19 mouse cellular contexts compared by ENCODE assay signal in the genomic region with DNA sequence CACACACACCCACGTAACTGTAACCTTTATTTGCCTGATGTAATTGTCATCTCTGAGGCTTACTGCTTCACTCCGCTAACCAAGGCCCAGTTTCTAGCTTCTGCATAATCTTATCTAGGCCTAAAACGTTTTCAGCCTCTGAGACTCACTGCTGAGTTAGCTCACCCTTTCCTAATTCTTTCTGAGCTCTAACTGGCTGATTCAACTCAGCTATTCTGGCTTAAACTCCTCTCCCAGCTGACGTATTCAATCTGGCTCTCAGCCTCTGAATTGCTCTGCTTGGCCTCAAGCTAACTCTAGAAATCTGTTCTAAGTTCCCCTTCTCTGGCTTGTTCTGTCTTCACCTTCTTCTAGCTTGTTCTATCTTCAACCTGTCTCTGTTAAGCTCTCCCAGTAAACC. TPM values are rescaled to one million over a fixed set of nuclear protein-coding genes. Genes with fewer than 3 reads are reported as not detected.
DNase-seq lines count a peak whose midpoint lies in the region; ATAC-seq and TF ChIP-seq lines count a peak whose summit lies in the region.
"Had no signal": no experiment of that assay in that cellular context is flagged by ENCODE, and none has a peak within 500 bp of the region (broad histone marks: within the 10 kb centered on the region; RNA-seq: fewer than 3 reads in every experiment).

No protein-coding gene starts in this region.

- H3K36me3 ChIP-seq in heart, embryonic 13.5 days, result no peaks in the 10 kb centered on the region
- H3K36me3 ChIP-seq in heart, embryonic 11.5 days (ENCODE audit: control insufficient read depth, insufficient read depth, low read length), result no peaks in the 10 kb centered on the region
- H3K36me3 ChIP-seq in midbrain, embryonic 12.5 days, result no peaks in the 10 kb centered on the region
- no peaks in the 10 kb centered on the region for H3K36me3 ChIP-seq in midbrain, embryonic 10.5 days
- H3K36me3 ChIP-seq in stomach, postnatal 0 days (ENCODE audit: control insufficient read depth, insufficient read depth, low read length), result no peaks in the 10 kb centered on the region
- H3K36me3 ChIP-seq: embryonic facial prominence, embryonic 13.5 days; G1E; heart, embryonic 15.5 days; liver, embryonic 15.5 days; midbrain, embryonic 13.5 days; neural tube, embryonic 15.5 days had no signal

- peaks cover 27% of the 10 kb centered on the region for H3K4me1 ChIP-seq in heart, embryonic 13.5 days
- peaks cover 12% of the 10 kb centered on the region for H3K4me1 ChIP-seq in heart, embryonic 11.5 days (ENCODE audit: control insufficient read depth, insufficient read depth, low read length)
- H3K4me1 ChIP-seq in midbrain, embryonic 12.5 days, result peaks cover 8% of the 10 kb centered on the region; the same call in 1 of the 2 replicates
- H3K4me1 ChIP-seq in midbrain, embryonic 10.5 days, result peaks cover 19% of the 10 kb centered on the region
- H3K4me1 ChIP-seq in stomach, postnatal 0 days (replicated peaks; ENCODE audit: control insufficient read depth, insufficient read depth), result no peaks in the 10 kb centered on the region

- no peak overlapping the region for H3K4me3 ChIP-seq in heart, embryonic 13.5 days
- H3K4me3 ChIP-seq in heart, embryonic 11.5 days (ENCODE audit: low read depth, low read length), result no peak overlapping the region
- no peak overlapping the region for H3K4me3 ChIP-seq in midbrain, embryonic 12.5 days
- H3K4me3 ChIP-seq in midbrain, embryonic 10.5 days, result no peak overlapping the region
- H3K4me3 ChIP-seq in stomach, postnatal 0 days (ENCODE audit: low read depth, low read length), result no peak overlapping the region
- H3K4me3 ChIP-seq: embryonic facial prominence, embryonic 13.5 days; heart, embryonic 15.5 days; liver, embryonic 15.5 days; midbrain, embryonic 13.5 days; neural tube, embryonic 15.5 days had no signal

- 44% methylated on average over 4 of the region's 4 CpGs for WGBS in heart, embryonic 13.5 days
- whole genome bisulfite sequencing in heart, embryonic 11.5 days (ENCODE audit: insufficient replicate concordance), result 45% methylated on average over 4 of the region's 4 CpGs
- 57% methylated on average over 4 of the region's 4 CpGs for WGBS in midbrain, embryonic 12.5 days
- WGBS in midbrain, embryonic 10.5 days, result 57% methylated on average over 4 of the region's 4 CpGs
- 42% methylated on average over 4 of the region's 4 CpGs for WGBS in stomach, postnatal 0 days

- no peak for TF ChIP-seq CTCF in stomach, postnatal 0 days (IDR thresholded peaks at IDR 0.05; ENCODE audit: low read depth)

- no peak overlapping the region for H3K9ac ChIP-seq in heart, embryonic 13.5 days
- H3K9ac ChIP-seq in heart, embryonic 11.5 days (ENCODE audit: low read depth, low read length), result no peak overlapping the region
- H3K9ac ChIP-seq in midbrain, embryonic 12.5 days (replicated peaks), result no peak overlapping the region
- 0 out of 2 replicates have a peak overlapping the region, but pooled peaks have one; percentile 13 for H3K9ac ChIP-seq in stomach, postnatal 0 days (ENCODE audit: low read length)
- H3K9ac ChIP-seq: embryonic facial prominence, embryonic 13.5 days; heart, embryonic 15.5 days; liver, embryonic 15.5 days; midbrain, embryonic 13.5 days; neural tube, embryonic 15.5 days had no signal

- ATAC-seq in heart, embryonic 13.5 days (ENCODE audit: extremely low read depth, insufficient number of reproducible peaks, low FRiP score, low TSS enrichment), result no peak
- ATAC-seq in heart, embryonic 11.5 days (replicated peaks; ENCODE audit: insufficient number of reproducible peaks, low FRiP score, low TSS enrichment), result no peak
- no peak for ATAC-seq in midbrain, embryonic 12.5 days (ENCODE audit: low FRiP score, low read depth)
- no peak for ATAC-seq in stomach, postnatal 0 days (ENCODE audit: low FRiP score, low TSS enrichment)
- ATAC-seq: inflammation-experienced regulatory T-cells, adult 6 months; midbrain, embryonic 13.5 days had no signal

- DNase-seq in cerebellum, postnatal 10 days, result peak; percentile 44 to 56
- DNase-seq in cerebellum, adult 8-10 months, result no peak
- no peak for DNase-seq in midbrain, embryonic 10.5 days (ENCODE audit: low spot score)
- DNase-seq in stomach, postnatal 0 days (ENCODE audit: low spot score), result no peak
- DNase-seq in MN1 (ENCODE audit: low spot score), result no peak
- DNase-seq: adrenal gland, adult 2 months; B cell, adult 2 months; kidney, postnatal 4 days; thymus, postnatal 4 days had no signal

- H3K27me3 ChIP-seq in heart, embryonic 13.5 days (replicated peaks), result 0 out of 2 replicates have a peak, but pooled peaks cover 3% of the 10 kb centered on the region
- H3K27me3 ChIP-seq in heart, embryonic 11.5 days (ENCODE audit: control insufficient read depth, insufficient read depth, low read length), result peaks cover 3% of the 10 kb centered on the region; the same call in 1 of the 2 replicates
- peaks cover 22% of the 10 kb centered on the region for H3K27me3 ChIP-seq in midbrain, embryonic 12.5 days
- peaks cover 32% of the 10 kb centered on the region for H3K27me3 ChIP-seq in midbrain, embryonic 10.5 days (ENCODE audit: low read depth, poor library complexity, severe bottlenecking)
- no peaks in the 10 kb centered on the region for H3K27me3 ChIP-seq in stomach, postnatal 0 days (ENCODE audit: control insufficient read depth, insufficient read depth, low read length)
- H3K27me3 ChIP-seq: embryonic facial prominence, embryonic 13.5 days; heart, embryonic 15.5 days; liver, embryonic 15.5 days; midbrain, embryonic 13.5 days; neural tube, embryonic 15.5 days had no signal

- no peak overlapping the region for H3K4me2 ChIP-seq in heart, embryonic 13.5 days
- H3K4me2 ChIP-seq in heart, embryonic 11.5 days, result no peak overlapping the region
- H3K4me2 ChIP-seq in midbrain, embryonic 12.5 days (replicated peaks), result no peak overlapping the region
- no peak overlapping the region for H3K4me2 ChIP-seq in stomach, postnatal 0 days (replicated peaks; ENCODE audit: low read depth)
- H3K4me2 ChIP-seq: embryonic facial prominence, embryonic 13.5 days; heart, embryonic 15.5 days; liver, embryonic 15.5 days; midbrain, embryonic 13.5 days; neural tube, embryonic 15.5 days had no signal

- no peak for TF ChIP-seq EP300 in stomach, postnatal 0 days (optimal IDR thresholded peaks at IDR 0.05)

- peak overlapping the region; percentile 45; the same call in 1 of the 2 replicates for H3K27ac ChIP-seq in heart, embryonic 13.5 days (replicated peaks)
- no peak overlapping the region for H3K27ac ChIP-seq in heart, embryonic 11.5 days (ENCODE audit: low read depth, low read length)
- 0 out of 2 replicates have a peak overlapping the region, but pooled peaks have one; percentile 20 for H3K27ac ChIP-seq in midbrain, embryonic 12.5 days (replicated peaks)
- H3K27ac ChIP-seq in midbrain, embryonic 10.5 days (replicated peaks), result no peak overlapping the region
- H3K27ac ChIP-seq in stomach, postnatal 0 days (replicated peaks), result peak overlapping the region; percentile 56; the same call in 1 of the 2 replicates
- H3K27ac ChIP-seq: embryonic facial prominence, embryonic 13.5 days; heart, embryonic 15.5 days; liver, embryonic 15.5 days; midbrain, embryonic 13.5 days; neural tube, embryonic 15.5 days had no signal

- H3K9me3 ChIP-seq in heart, embryonic 13.5 days, result no peaks in the 10 kb centered on the region
- no peaks in the 10 kb centered on the region for H3K9me3 ChIP-seq in heart, embryonic 11.5 days (replicated peaks; ENCODE audit: control insufficient read depth, low read length)
- H3K9me3 ChIP-seq in midbrain, embryonic 12.5 days, result no peaks in the 10 kb centered on the region
- no peaks in the 10 kb centered on the region for H3K9me3 ChIP-seq in midbrain, embryonic 10.5 days (replicated peaks)
- no peaks in the 10 kb centered on the region for H3K9me3 ChIP-seq in stomach, postnatal 0 days (ENCODE audit: control insufficient read depth, low read length)
- H3K9me3 ChIP-seq: embryonic facial prominence, embryonic 13.5 days; G1E; heart, embryonic 15.5 days; liver, embryonic 15.5 days; midbrain, embryonic 13.5 days; neural tube, embryonic 15.5 days had no signal

RNA-seq across cellular contexts. Expression of a gene that starts 11.4 kb away (rescaled TPM):
- polyA plus RNA-seq in heart, embryonic 13.5 days (2015; fragmentation: Nextera tagmentation; extraction: Ambion mirVana), result 8.3 and 9.0 TPM in 2 replicates
- 4.4 and 6.7 TPM in 2 replicates for polyA plus RNA-seq in heart, embryonic 11.5 days (2014; fragmentation: Nextera tagmentation; extraction: Ambion mirVana)
- polyA plus RNA-seq in midbrain, embryonic 12.5 days (2016; fragmentation: Nextera tagmentation; extraction: Ambion mirVana), result 0.64 and 1.0 TPM in 2 replicates
- 0.14 and 0.17 TPM in 2 replicates for polyA plus RNA-seq in midbrain, embryonic 10.5 days (2016; fragmentation: Nextera tagmentation; extraction: Ambion mirVana)
- 11.2 and 11.4 TPM in 2 replicates for polyA plus RNA-seq in stomach, postnatal 0 days (2015; fragmentation: Nextera tagmentation; extraction: Ambion mirVana)
- polyA plus RNA-seq: G1E; inflammation-experienced regulatory T-cells, adult 6 months had no signal

RNA-seq across cellular contexts. Expression of a gene that starts 43.2 kb away (rescaled TPM):
- polyA plus RNA-seq in heart, embryonic 13.5 days (2015; fragmentation: Nextera tagmentation; extraction: Ambion mirVana), result 1.5 and 3.5 TPM in 2 replicates
- 3.7 and 4.2 TPM in 2 replicates for polyA plus RNA-seq in heart, embryonic 11.5 days (2014; fragmentation: Nextera tagmentation; extraction: Ambion mirVana)
- polyA plus RNA-seq in midbrain, embryonic 12.5 days (2016; fragmentation: Nextera tagmentation; extraction: Ambion mirVana), result 0.11 and 0.30 TPM in 2 replicates
- polyA plus RNA-seq in midbrain, embryonic 10.5 days (2016; fragmentation: Nextera tagmentation; extraction: Ambion mirVana), result 0.07 TPM in 1 of 2 replicates, not detected in the other
- 2.7 and 5.0 TPM in 2 replicates for polyA plus RNA-seq in stomach, postnatal 0 days (2015; fragmentation: Nextera tagmentation; extraction: Ambion mirVana)
- polyA plus RNA-seq: adrenal gland, adult 2 months; G1E; inflammation-experienced regulatory T-cells, adult 6 months; midbrain, embryonic 13.5 days had no signal

RNA-seq across cellular contexts. Expression of a gene that starts 53.3 kb away (rescaled TPM):
- polyA plus RNA-seq in heart, embryonic 13.5 days (2015; fragmentation: Nextera tagmentation; extraction: Ambion mirVana), result 0.67 and 2.1 TPM in 2 replicates
- 1.0 and 1.2 TPM in 2 replicates for polyA plus RNA-seq in heart, embryonic 11.5 days (2014; fragmentation: Nextera tagmentation; extraction: Ambion mirVana)
- polyA plus RNA-seq in midbrain, embryonic 12.5 days (2016; fragmentation: Nextera tagmentation; extraction: Ambion mirVana), result not detected in 2 replicates
- polyA plus RNA-seq in midbrain, embryonic 10.5 days (2016; fragmentation: Nextera tagmentation; extraction: Ambion mirVana), result 0.09 and 0.10 TPM in 2 replicates
- 1.6 and 2.2 TPM in 2 replicates for polyA plus RNA-seq in stomach, postnatal 0 days (2015; fragmentation: Nextera tagmentation; extraction: Ambion mirVana)
- polyA plus RNA-seq: G1E; inflammation-experienced regulatory T-cells, adult 6 months had no signal

Comparison
In these comparisons a context has a peak if more than half of its experiments do, and no peak if none do; other contexts are left out.
1. DNase-seq: peak in cerebellum, postnatal 10 days (2 of 2); none in cerebellum, adult 8-10 months (single experiment), midbrain, embryonic 10.5 days (single experiment), stomach, postnatal 0 days (single experiment) and MN1 (single experiment).
2. H3K27ac ChIP-seq: peak in heart, embryonic 13.5 days (single experiment), midbrain, embryonic 12.5 days (single experiment) and stomach, postnatal 0 days (single experiment); none in heart, embryonic 11.5 days (single experiment) and midbrain, embryonic 10.5 days (single experiment).